Mouse (Mus musculus): ENCODE measurements around the gene Fads2.
"Not testable (repeated sequence)": the region's sequence is repeated elsewhere in the genome, so short reads cannot be mapped to it uniquely, and the experiment has no call there.

DNA sequence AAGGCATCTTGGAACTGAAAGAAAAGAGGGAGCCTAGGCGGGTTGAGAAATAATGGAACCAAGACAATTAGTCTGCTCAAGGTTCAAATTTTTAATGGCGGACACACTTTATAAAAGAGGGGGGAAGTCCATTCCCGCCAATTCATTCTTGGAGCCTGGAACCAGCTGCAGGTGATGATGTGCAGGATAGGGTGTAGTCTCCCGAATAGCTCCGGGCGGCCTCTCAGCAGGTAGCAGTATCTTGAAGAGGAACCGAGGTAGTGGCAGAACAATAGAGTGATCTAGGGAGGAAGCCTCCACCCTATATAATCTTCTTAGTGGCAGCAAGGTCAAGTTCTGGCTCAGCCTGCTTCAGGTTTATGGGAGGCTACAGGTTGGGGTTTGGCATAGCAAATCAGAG, 28.0 kb upstream of the Fads2 start:
- not testable (repeated sequence) for TF ChIP-seq POLR2A (IDR thresholded peaks at IDR 0.05; ENCODE audit: control insufficient read depth in 1 of 2, insufficient read depth in 1 of 2, low read depth in 1 of 2, low read length in 2 of 2, poor library complexity in 1 of 2); POLR2AphosphoS5 (IDR thresholded peaks at IDR 0.05; ENCODE audit: borderline replicate concordance, low read depth, low read length); CTCF (IDR thresholded peaks at IDR 0.05 in 2 of 3, conservative IDR thresholded peaks at IDR 0.05 in 1 of 3; ENCODE audit: control insufficient read depth in 1 of 3, insufficient read depth in 1 of 3, low read depth in 2 of 3, low read length in 3 of 3, poor library complexity in 1 of 3, severe bottlenecking in 1 of 3); SIN3A (IDR thresholded peaks at IDR 0.05; ENCODE audit: low read length); EP300 (IDR thresholded peaks at IDR 0.05; ENCODE audit: low read depth in 1 of 2, low read length in 2 of 2); MAX (IDR thresholded peaks at IDR 0.05; ENCODE audit: low read length); POLR2AphosphoS2 (IDR thresholded peaks at IDR 0.05; ENCODE audit: low read length); MYC (IDR thresholded peaks at IDR 0.05; ENCODE audit: low read depth, low read length); HCFC1 (IDR thresholded peaks at IDR 0.05; ENCODE audit: low read depth, low read length); MEF2A (IDR thresholded peaks at IDR 0.05; ENCODE audit: extremely low read depth, insufficient replicate concordance, low read depth, low read length, poor library complexity, severe bottlenecking)
